ENCODE assay signal across 11 mouse cellular contexts in the genomic region with DNA sequence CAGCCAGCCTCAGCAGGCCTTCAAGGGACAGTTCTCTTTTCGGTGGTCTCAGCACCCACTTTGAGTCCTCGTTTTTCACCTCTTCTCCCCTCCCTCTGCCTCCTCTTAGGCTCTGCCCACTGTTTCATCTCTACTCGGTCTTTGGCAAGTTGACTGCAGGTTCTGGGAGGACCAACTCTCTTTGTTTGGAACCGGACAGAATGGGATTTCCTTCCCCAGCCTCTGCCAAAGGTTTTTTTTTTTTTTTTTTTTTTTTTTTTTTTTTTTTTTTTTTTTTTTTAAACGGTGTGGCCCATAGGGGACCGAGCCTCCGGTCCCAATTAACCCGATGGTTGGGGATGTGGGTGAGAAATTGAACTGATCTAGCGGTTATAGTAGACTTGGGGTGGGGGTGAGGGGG. TPM values are rescaled to one million over a fixed set of nuclear protein-coding genes. Genes with fewer than 3 reads are reported as not detected.
DNase-seq lines count a peak whose midpoint lies in the region; ATAC-seq and TF ChIP-seq lines count a peak whose summit lies in the region.
"Had no signal": no experiment of that assay in that cellular context is flagged by ENCODE, and none has a peak within 500 bp of the region (broad histone marks: within the 10 kb centered on the region; RNA-seq: fewer than 3 reads in every experiment).

No protein-coding gene starts in this region.

- no peak for TF ChIP-seq CTCF in kidney, adult 2 months (conservative IDR thresholded peaks at IDR 0.05; ENCODE audit: insufficient read depth, insufficient read length, low read depth, low read length)

- peak overlapping the region; percentile 87 for H3K4me3 ChIP-seq in kidney, adult 2 months (ENCODE audit: insufficient read depth, low read depth, low read length)
- peak overlapping the region; percentile 22; the same call in 1 of the 2 replicates for H3K4me3 ChIP-seq in neural tube, embryonic 11.5 days (ENCODE audit: low read depth, low read length)
- no peak overlapping the region for H3K4me3 ChIP-seq in intestine, embryonic 16.5 days (ENCODE audit: low read length)
- H3K4me3 ChIP-seq in stomach, embryonic 16.5 days (replicated peaks; ENCODE audit: low read length) = no peak overlapping the region

- no peaks in the 10 kb centered on the region for H3K9me3 ChIP-seq in neural tube, embryonic 11.5 days (ENCODE audit: control insufficient read depth, low read length)
- H3K9me3 ChIP-seq in intestine, embryonic 16.5 days (ENCODE audit: control insufficient read depth, low read length) = no peaks in the 10 kb centered on the region
- H3K9me3 ChIP-seq in stomach, embryonic 16.5 days (replicated peaks; ENCODE audit: control insufficient read depth, low read length) = no peaks in the 10 kb centered on the region

- 1% methylated on average over 9 of the region's 9 CpGs for WGBS in kidney, adult 2 months
- WGBS in neural tube, embryonic 11.5 days = 1% methylated on average over 9 of the region's 9 CpGs
- WGBS in intestine, embryonic 16.5 days = 2% methylated on average over 9 of the region's 9 CpGs
- under 1% methylated on average over 9 of the region's 9 CpGs for WGBS in stomach, embryonic 16.5 days

- no peaks in the 10 kb centered on the region for H3K36me3 ChIP-seq in kidney, adult 2 months (ENCODE audit: control insufficient read depth, insufficient read depth, low read length)
- no peaks in the 10 kb centered on the region for H3K36me3 ChIP-seq in neural tube, embryonic 11.5 days (ENCODE audit: control insufficient read depth, insufficient read depth, low read length)
- H3K36me3 ChIP-seq in intestine, embryonic 16.5 days (ENCODE audit: control insufficient read depth, insufficient read depth, low read length) = no peaks in the 10 kb centered on the region
- no peaks in the 10 kb centered on the region for H3K36me3 ChIP-seq in stomach, embryonic 16.5 days (ENCODE audit: control insufficient read depth, insufficient read depth, low read length)

- H3K27ac ChIP-seq in kidney, adult 2 months (ENCODE audit: insufficient read depth, low read depth, low read length) = peak overlapping the region; percentile 100
- H3K27ac ChIP-seq in neural tube, embryonic 11.5 days (ENCODE audit: low read depth, low read length) = peak overlapping the region; percentile 76; the same call in 1 of the 2 replicates
- H3K27ac ChIP-seq in intestine, embryonic 16.5 days (ENCODE audit: low read length) = no peak overlapping the region
- no peak overlapping the region for H3K27ac ChIP-seq in stomach, embryonic 16.5 days (ENCODE audit: low read length)

- no peak for TF ChIP-seq POLR2A in kidney, adult 2 months (IDR thresholded peaks at IDR 0.05; ENCODE audit: low read depth, low read length)

- H3K4me2 ChIP-seq in neural tube, embryonic 11.5 days (ENCODE audit: low read depth) = peak overlapping the region; percentile 25; the same call in 1 of the 2 replicates
- peak overlapping the region; percentile 19; the same call in 1 of the 2 replicates for H3K4me2 ChIP-seq in intestine, embryonic 16.5 days (ENCODE audit: low read depth, low read length)
- peak overlapping the region; percentile 30; the same call in 1 of the 2 replicates for H3K4me2 ChIP-seq in stomach, embryonic 16.5 days (ENCODE audit: low read depth, low read length)

- no peak for DNase-seq in kidney, adult 2 months
- DNase-seq in kidney, postnatal 36 days = no peak
- no peak for DNase-seq in neural tube, embryonic 11.5 days (ENCODE audit: low spot score)
- DNase-seq in neural tube, embryonic 10.5 days (ENCODE audit: extremely low spot score, low spot score) = no peak
- no peak for DNase-seq in adrenal gland, adult 2 months
- no peak for DNase-seq in embryo, embryonic 10 days (ENCODE audit: low spot score)
- DNase-seq: cerebellum, postnatal 36 days; gastrocnemius, postnatal 25 days had no signal

- ATAC-seq in neural tube, embryonic 11.5 days (ENCODE audit: insufficient read depth, low FRiP score, low TSS enrichment) = no peak
- no peak for ATAC-seq in intestine, embryonic 16.5 days
- no peak for ATAC-seq in stomach, embryonic 16.5 days (ENCODE audit: insufficient read depth, low FRiP score)
- ATAC-seq: inflammation-experienced regulatory T-cells, adult 6 months had no signal

- H3K9ac ChIP-seq in neural tube, embryonic 11.5 days (ENCODE audit: low read length) = peak overlapping the region; percentile 55; the same call in 1 of the 2 replicates
- 0 out of 2 replicates have a peak overlapping the region, but pooled peaks have one; percentile 19 for H3K9ac ChIP-seq in intestine, embryonic 16.5 days (ENCODE audit: low read depth, low read length)
- H3K9ac ChIP-seq in stomach, embryonic 16.5 days (ENCODE audit: low read length) = no peak overlapping the region

- no peaks in the 10 kb centered on the region for H3K27me3 ChIP-seq in kidney, adult 2 months (replicated peaks; ENCODE audit: control insufficient read depth, insufficient read depth, low read length)
- peaks cover 98% of the 10 kb centered on the region for H3K27me3 ChIP-seq in neural tube, embryonic 11.5 days (ENCODE audit: control insufficient read depth, insufficient read depth, low read length)
- peaks cover 96% of the 10 kb centered on the region for H3K27me3 ChIP-seq in intestine, embryonic 16.5 days (replicated peaks; ENCODE audit: control insufficient read depth, insufficient read depth, low read length)
- peaks cover 92% of the 10 kb centered on the region for H3K27me3 ChIP-seq in stomach, embryonic 16.5 days (ENCODE audit: control insufficient read depth, insufficient read depth, low read length)

- no peaks in the 10 kb centered on the region; the same call in 1 of the 2 replicates for H3K4me1 ChIP-seq in kidney, adult 2 months (ENCODE audit: control insufficient read depth, insufficient read depth, low read length)
- peaks cover 11% of the 10 kb centered on the region for H3K4me1 ChIP-seq in neural tube, embryonic 11.5 days (ENCODE audit: control insufficient read depth, insufficient read depth, low read length)
- peaks cover 15% of the 10 kb centered on the region for H3K4me1 ChIP-seq in intestine, embryonic 16.5 days (ENCODE audit: control insufficient read depth, insufficient read depth, low read length)
- 0 out of 2 replicates have a peak, but pooled peaks cover 2% of the 10 kb centered on the region for H3K4me1 ChIP-seq in stomach, embryonic 16.5 days (ENCODE audit: control insufficient read depth, insufficient read depth, low read length)

RNA-seq across cellular contexts. Expression of a gene that starts 4.8 kb away (rescaled TPM):
- 25.8 and 29.7 TPM in 2 replicates for polyA plus RNA-seq in kidney, adult 2 months (2012; rRNA removed)
- polyA plus RNA-seq in neural tube, embryonic 11.5 days (2014; fragmentation: Nextera tagmentation; extraction: Ambion mirVana) = 7.4 and 8.0 TPM in 2 replicates
- polyA plus RNA-seq in intestine, embryonic 16.5 days (2015; fragmentation: Nextera tagmentation; extraction: Ambion mirVana) = not detected in 2 replicates
- not detected in 2 replicates for polyA plus RNA-seq in stomach, embryonic 16.5 days (2015; fragmentation: Nextera tagmentation; extraction: Ambion mirVana)
- not detected for total RNA-seq in adrenal gland, adult 2 months (2021)
- not detected in 2 replicates for polyA plus RNA-seq in adrenal gland, adult 2 months (2012; rRNA removed)
- total RNA-seq: gastrocnemius, postnatal 25 days had no signal
- polyA plus RNA-seq: inflammation-experienced regulatory T-cells, adult 6 months had no signal

Comparison
In these comparisons a context has a peak if more than half of its experiments do, and no peak if none do; other contexts are left out.
1. H3K27ac ChIP-seq: peak in kidney, adult 2 months (single experiment) and neural tube, embryonic 11.5 days (single experiment); none in intestine, embryonic 16.5 days (single experiment) and stomach, embryonic 16.5 days (single experiment).
2. H3K4me3 ChIP-seq: peak in kidney, adult 2 months (single experiment) and neural tube, embryonic 11.5 days (single experiment); none in intestine, embryonic 16.5 days (single experiment) and stomach, embryonic 16.5 days (single experiment).
3. Peak in every context shown above with its lines, with median percentiles within 50 percentile points of each other: H3K4me2 ChIP-seq.